Mouse (Mus musculus) neural tube, embryonic 10.5 days (tissue): Measurements from ENCODE around the gene Gan.

ENCODE experiments used
- DNase-seq: peaks from one replicate; pipeline ENCODE4 v3.0.0-alpha.2; 2017; ENCODE audit warnings: low spot score; ENCODE audit errors: extremely low spot score

The Gan gene

DNA sequence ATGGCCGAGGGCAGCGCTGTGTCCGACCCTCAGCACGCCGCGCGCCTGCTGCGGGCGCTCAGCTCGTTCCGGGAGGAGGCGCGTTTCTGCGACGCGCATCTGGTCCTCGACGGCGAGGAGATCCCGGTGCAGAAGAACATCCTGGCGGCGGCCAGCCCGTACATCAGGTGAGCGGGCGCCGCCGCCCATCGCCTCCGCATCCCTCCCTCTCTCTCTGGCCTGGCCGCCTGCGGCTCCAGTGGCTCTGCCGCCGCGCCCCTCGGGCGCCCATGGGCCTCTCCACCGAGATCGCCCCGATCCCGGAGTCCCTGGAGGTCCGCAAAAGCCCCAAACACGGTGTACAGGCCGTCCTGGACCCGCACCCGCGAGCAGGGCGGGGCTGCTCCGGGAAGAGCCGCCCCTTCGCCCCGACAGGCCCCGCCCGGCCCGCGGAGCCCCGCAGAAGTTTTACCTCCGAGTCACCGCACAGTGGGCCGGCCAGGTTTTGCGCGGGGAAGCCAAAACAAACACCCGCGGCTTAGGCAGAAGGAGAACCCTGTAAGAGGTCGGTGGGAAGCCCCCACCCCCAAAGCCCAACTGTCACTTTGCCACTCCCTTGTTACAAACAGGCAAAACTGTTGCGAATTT is at the start of gene Gan:
Gene Gan (plus strand): TSS at position 1 of the 627 bp plus-strand sequence.
- DNase-seq = peak; percentile 52

DNA sequence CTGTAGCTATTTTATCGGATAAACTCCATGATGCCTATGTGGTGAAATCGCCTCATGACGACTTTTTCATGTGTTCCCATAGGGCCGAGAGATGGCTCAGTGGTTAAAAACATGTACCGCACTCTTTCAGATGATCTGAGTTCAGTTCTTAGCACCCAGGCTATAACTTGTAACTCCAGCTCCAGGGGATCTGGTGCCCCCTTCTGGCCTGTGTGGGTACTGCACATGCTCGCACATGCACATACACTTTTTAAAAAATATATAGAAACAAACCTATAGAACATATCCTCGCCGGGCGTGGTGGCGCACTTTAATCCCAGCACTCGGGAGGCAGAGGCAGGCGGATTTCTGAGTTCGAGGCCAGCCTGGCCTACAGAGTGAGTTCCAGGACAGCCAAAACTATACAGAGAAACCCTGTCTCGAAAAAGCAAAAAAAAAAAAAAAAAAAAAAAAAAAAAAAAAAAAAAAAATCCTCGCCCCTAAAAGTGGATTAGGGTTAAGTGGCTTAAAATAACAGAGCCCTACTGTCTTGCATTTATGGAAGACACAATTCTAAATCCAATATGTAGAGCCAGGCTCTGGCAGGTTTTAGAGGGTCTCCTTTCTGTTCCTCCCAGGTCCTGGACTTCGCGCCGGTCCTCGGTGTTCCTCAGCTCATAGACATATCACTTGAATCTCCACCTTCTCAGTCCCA is 48.8 kb upstream of the Gan start:
- DNase-seq = no peak

DNA sequence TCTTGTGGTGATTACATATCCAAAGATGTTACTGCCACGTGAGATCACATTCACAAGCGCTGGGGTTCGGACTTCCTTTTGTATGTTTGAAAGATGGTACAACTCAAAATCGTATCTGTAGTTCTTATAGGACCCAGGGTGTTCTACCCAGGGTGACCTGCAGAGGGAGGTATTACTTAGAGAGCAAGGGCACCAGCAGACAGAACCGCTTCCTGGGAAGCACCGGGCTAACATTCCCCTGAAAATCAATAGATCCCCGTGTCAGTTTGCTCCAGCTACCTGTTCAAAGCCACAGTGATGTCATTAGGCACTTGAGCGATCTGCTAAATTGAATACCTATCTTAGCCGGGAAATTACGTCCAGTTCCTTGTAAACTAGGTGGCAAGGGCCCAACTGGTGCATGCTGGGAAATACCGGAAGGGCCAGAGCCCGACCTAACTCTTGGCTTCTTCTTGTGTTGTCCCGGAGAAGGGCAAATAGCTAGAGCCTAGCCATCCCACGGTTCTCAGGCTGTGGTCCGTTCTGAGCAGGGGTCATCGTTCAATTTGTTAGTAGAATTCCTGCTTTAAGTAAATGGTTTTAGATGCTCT is 48.0 kb upstream of the Gan start:
- peak; percentile 34 for DNase-seq

DNA sequence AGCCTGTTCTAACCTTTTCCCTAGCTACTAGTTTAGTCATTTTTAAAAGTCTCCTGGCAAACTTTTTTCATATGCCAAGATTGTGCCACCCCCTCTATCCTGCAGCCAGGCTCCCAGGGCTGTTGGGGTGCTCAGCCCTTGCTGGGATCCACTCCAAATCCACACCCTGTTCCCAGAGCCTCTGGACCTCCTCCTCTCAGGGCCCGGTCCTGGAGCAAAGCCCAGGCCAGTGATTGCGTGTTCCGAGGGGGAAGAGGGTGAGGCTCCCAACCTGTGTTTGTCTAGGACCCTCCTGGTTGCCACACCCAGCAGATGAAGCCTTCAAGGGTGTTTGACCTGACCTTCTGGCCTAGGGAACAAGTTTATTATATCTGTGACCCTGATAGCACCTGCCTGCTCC is 46.3 kb upstream of the Gan start:
- DNase-seq = no peak

DNA sequence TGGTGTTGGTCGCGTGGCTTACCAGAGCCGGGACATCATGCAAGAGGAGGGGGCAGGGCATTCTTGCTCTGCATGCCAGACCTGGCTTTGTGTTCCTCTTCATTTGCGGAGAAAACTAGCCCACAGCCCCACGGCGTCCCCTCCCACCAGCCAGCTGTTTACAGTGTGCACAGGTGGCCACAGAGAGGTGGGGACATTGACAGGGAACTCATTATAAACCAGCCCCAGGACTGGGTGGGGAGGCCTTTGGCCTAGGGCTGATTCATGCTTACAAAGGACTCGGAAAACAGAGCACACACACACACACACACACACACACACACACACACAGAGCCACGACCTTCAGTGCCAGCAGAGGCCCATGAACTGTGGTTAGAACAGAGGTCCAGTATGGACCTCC is 45.7 kb upstream of the Gan start:
- no peak for DNase-seq

DNA sequence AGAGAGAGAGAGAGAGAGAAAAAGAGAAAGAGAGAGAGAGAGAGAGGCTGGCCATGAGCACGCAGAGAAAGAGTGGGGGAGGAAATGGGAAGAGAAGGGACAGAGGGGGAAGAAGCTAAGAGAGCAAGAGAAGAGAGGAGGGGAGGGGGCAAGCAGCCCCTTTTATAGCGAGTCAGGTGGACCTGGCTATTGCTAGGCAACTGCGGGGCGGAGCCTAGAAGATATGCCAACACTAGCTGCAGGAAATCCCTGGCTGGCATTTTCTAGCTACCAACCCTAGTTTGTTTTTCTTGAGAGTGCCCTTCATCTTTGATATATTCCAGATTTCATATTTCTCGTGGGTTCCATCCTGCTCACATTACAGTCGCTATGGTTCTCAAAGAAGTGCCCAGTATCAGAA is 42.8 kb upstream of the Gan start:
- DNase-seq = no peak

DNA sequence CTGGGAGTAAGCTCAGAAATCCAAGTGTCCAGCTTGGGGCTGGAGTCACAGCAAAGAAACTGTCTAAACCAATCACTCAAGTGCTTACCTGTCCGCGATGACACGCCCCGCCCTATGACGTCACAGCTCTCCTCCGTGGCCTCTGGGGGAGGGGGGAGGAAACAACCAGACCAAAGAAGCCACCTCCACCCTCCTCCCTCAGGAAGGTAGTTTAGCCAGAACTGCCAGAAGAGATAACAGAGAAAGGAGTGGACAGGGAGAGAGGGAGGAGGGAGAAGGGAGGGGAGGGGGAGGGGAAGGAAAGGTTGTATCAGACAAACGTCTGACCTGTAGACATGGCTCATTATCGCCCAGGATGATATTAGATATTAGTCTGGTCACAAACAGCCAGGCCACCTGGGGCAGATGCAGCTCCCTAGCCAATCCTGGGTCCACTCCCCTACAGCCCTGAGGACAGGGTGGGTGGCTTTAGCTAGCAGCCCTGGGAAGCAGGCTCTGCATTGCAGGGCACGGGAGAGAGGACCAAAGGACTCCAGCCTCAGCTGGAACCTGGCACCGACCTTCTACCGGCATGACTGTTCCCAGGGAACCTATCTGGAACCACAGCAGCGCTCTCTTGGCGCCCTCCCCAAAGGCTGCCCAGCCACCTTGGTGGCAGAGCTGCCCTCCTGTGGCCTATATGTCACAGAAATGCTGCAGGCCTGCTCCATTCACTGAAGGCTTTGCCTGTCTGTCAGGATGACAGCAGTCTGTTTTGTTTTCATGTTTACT is 42.1 kb upstream of the Gan start:
- no peak for DNase-seq

DNA sequence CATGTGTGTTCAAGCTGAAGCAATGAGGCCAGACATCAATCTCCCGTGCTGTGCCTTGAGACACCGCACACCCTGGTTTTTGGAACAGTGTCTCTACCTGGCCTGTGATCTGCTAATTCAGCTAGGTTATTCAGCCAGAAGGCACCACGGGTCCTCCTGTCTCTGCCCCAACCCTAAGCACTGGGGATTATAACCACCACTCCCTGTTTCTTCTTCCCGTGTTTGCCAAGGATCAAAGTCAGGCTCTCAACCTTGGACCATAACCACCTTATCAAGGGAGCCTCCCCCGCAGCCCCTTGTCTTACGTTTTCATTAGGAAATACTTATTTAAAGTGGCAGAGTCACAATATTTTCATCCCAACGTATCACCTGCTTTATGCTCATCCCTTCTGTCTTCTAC is 41.4 kb upstream of the Gan start:
- DNase-seq = no peak

DNA sequence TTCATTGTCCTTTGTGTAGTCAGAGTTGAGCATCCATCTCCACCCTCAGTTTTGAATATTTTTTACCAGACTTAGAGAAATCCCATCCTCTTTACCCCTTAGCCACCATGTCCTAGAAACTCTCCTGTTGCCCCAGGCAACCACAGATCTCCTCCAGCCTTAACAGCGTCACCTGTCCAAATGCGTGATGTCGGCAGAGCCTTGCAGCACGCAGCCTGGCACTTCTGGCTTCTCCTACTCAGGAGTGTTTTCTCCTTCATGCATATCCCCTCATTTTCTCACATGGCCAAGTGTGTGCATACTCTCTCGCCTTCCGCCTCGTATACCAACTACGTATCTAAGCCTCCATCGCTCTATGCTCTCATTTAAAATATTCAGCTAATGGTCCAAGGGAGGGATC is 39.5 kb upstream of the Gan start:
- DNase-seq = no peak

DNA sequence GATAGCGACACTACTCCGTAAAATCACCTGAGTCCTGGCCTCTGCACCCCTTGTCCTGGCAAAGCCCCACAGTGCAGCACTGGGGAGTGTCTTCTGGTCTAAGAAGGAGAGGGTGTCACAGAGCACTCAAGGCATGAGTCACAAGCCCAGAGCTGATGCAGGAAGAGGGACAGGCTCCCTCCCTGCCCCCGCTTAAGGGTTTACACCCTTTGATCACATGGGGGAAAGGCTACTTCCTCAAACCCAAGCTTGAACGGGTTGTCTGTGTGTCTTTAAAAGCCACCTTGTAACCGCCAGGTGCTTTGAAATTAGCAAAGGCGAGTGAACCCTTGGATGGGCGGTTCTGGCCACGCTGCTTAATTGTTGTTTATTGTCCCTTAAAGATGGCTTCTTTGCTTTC is 36.7 kb upstream of the Gan start:
- DNase-seq = no peak

DNA sequence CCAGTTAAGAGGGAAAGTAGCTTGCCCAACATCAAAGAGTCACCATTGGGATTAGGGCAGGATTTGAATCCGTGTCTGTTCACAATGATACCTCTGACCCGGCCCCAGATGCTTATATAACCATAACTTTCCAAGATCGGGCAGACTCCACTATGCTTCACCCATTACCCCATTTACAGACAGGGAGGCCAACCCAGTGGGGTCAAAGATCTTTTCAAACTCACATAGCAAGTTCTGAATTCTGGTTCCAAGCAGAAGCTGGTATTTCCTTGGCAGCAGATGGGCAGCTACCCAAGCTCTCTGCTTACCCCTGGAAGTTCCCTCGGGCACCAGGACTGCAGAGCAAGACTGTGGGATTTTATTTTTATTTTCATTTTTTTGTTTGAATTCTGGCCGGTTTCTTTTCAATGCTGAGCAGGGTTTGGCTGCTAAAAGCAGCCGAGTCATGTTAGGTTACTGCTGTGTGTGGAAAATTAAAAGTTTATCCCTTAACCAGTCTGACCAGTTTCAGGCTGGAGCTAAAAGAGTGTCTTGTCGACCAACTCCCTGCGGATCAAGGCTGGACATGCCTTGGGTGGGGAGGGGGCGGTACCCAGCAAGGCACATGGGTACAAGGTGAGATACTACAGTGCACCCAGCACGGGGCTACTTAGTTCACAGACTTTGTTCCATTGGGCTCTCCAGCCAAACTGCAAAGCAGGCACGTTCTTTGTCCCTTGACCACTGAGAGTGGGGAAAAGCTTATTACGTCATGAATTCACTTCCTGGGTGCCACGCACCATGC is 33.9 kb upstream of the Gan start:
- DNase-seq = no peak

DNA sequence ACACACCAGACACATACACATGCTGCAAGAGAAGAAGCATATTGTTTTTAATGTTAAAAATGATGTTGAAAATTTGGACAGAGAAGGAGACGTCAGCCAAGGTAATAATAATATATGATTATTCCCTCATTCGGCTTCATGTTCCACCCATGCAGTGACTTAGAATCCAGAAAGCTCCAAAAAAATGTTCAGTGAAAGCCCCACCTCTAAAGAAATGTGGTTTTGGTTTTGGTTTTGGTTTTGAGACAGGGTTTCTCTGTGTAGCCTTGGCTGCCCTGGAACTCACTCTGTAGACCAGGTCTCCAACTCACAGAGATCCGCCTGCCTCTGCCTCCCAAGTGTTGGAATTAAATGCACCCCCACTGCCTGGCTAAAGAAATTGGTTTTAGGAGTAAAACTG is 32.1 kb upstream of the Gan start:
- no peak for DNase-seq

DNA sequence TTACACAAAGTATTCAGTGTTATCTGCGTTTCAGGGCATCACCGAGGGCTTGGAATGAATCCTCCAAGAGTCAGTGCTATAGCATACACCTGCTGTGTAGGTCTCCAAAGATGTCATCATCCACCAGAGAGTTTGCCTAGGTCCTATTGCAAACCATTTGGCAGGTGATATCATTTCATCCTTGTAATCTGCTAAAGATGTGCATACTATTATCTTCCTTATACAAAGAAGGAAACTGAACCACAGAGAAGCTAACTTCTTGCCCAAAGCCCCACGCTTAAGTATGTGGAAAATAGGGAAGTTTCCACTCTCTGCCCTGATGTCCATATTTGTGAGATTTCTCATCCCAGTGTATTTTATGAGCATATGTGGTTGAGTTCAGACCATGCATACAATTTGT is 31.5 kb upstream of the Gan start:
- no peak for DNase-seq

DNA sequence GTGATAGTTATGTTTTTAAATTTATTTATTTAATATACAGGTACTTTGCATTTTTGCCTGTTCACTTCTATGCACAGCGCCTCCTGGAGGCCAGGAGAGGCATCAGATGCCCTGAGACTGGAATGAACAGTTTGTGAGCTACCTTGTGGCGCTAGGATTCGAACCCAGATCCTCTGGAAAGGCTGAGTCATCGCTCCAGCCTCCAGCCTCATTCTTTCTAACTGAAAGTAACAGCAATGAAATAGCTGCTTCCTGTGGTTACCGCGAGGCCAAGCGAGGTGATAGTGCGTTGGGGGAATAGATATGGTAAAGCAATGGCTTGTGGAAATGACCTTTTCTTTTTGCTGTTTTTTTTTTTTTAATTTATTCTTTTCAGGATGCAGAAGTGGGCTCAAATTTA is 30.9 kb upstream of the Gan start:
- no peak for DNase-seq

DNA sequence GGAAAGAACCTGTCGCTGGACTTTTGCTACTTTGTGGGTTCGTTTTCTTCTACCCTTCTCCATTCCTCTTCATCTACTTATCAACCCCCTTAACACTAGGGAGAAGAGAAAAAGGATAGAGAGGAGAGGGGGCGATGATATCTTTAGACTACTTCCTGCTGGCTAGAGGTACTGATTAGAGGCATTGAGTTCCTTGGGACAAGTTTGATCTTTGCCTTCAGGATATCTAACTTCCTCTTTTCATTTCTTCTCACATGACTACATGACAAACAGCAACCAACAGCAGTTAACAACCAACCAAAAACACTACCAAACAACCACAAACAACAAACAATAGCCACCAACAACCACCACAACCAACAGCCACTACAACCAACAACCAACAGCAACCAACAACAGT is 24.2 kb upstream of the Gan start:
- no peak for DNase-seq

DNA sequence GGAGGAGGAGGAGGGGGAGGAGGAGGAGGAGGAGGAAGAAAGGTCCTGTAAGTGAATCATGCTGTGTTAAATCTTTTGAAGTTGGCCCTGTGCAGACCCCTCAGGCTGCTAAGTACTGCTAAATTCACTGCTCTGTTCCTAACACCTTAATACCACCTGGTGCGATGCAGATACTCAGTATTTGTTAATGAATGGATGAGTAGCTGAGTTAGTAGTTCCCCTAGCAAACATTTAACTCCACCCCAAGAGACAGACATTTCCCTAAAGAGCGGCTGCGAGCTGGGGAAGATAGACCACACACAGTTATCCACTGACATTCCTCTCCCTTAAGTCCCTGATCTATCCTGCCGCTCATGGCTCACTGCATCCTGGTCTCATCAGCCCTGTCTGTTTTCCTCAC is 21.6 kb upstream of the Gan start:
- no peak for DNase-seq

DNA sequence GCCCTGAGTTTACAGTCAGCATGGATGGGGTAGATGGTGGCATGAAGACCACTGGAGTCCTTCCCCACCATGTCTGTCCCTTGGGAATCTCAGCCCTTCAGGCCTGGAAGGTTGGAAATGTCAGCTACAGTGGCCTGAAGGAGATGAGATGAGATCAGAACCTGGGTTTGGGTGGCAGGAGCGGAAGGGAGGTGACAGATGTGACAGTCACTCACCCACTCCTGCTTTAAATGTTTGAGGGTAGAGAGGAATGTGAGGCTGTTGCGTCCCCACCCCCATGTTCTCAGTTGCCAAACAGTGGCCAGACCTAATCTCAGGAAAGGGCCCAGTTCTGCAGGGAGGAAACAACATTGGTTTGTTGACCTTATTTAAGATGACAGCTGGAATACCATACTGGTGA is 21.2 kb upstream of the Gan start:
- DNase-seq = no peak

DNA sequence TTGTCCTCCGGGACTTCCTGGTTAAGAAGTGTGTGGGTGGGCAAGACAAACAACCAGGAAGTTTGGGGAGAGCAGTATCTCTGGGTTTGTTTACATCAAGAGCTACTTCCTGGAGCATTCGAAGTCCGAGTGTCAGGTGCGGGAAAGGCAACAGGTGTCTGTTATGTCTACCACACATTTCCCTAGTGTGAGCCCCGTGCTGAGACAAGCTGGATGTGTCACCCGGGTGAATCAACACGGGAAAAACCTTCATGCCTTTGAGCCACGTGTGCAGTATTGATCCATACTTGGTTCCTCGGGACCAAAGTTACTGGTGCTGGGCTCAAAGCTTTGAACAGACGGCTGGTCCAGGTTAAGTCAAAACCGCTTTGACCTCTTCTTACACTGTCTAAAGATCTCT is 20.6 kb upstream of the Gan start:
- DNase-seq = no peak

DNA sequence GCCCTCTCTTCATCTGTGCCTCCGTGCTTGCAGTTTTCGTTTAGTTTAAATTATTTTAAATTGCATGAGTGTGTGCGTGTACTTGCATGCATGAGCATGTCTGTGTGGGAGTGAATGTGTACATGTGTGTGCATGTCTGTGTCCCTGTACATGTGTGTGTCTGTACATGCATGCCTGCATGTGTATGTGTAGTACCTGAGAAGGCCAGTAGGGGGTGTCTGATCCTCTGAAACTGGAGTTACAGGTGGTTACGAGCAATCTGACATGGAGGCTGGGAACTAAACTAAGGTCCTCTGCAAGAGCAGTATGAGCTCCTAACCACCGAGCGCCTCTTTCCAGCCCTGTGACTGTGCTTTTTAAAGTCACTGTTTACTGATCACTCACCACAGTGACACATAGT is 9.4 kb upstream of the Gan start:
- DNase-seq = no peak

DNA sequence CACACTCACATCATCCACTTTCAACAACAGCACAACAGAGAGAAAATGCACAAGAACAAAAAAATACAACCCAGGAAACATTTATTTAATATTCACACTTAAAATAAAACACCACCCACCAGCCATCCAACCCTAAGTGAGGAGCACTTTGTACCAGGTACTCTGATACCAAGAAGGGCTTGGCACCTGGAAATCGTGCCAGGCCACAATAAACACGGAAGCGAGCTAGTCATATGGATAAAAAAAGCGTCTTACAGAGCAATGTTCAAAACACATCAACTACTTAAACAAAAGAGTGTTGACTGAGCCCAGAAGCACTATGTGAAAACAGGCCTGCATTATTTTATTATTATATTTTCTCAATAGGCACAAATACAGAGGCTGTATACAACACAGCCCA is 1.8 kb upstream of the Gan start:
- no peak for DNase-seq

DNA sequence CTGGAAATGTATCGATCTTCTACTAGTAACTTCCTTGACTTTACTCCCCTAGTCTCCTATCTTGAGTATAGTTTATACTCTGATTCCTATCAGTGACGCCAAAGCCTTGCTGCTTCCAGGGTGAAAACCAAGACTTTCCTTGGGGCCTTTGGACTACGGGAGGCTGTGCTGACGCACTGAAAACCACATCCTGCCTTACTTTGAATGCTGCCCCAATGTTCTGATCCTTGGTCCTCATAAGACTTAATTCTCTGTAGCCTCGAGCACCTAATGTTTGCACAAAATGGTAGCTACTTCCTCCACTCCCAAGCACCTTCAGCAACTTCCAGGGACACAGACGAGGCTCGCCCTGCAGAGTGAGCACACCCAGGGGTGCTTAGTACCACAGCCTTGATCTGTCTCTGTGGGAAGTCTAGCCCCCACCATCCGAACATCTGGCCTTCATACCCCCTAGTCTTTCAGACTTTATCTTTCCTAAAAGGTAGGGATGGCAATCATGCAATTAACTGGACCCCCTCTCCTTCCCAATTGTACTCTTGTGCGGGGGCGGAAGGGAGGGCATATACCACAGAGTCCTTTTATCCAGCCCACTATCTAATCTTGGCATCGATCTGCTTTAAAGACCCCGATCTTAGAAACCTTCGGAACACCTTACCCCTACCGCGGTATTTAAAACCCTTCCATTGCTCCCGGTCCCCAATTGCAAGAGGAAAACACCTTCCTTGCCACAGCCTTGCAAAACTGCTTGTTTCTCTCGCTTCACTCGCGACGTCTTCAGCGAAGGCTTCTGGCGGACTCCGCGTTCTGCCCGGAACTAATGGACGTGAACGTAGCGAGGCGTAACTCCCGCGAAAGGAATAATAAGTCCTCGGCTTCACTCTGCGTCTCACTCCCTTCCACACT is 818 bp upstream of the Gan start:
- DNase-seq = no peak
